Mouse (Mus musculus) B cell, adult (primary cell): Measurements from ENCODE around the gene Tnf. TPM values are rescaled to one million over a fixed set of nuclear protein-coding genes. Genes with fewer than 3 reads are reported as not detected.

ENCODE experiments used
- total RNA-seq: library from RNA; stranded (reverse); gene quantifications from 4 replicates; pipeline ENCODE4 v1.2.4, GENCODE M21; 2023; ENCODE audit not compliant: inconsistent age

The Tnf gene
- 9.9 to 12.7 TPM (median 11.2 TPM) in 4 replicates for total RNA-seq

DNA sequence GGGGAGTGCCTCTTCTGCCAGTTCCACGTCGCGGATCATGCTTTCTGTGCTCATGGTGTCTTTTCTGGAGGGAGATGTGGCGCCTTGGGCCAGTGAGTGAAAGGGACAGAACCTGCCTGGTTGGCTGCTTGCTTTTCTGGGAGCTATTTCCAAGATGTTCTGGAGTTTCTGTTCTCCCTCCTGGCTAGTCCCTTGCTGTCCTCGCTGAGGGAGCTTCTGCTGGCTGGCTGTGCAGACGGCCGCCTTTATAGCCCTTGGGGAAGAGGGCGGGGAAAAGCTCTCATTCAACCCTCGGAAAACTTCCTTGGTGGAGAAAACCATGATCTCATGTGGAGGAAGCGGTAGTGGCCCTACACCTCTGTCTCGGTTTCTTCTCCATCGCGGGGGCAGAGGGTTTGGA is at the start of gene Tnf:
Gene Tnf, minus strand, starts transcription at position 221 of the 400 bp plus-strand sequence.

GRCm38 (mm10) chr17:35241305-35242014 is 39.7 kb upstream of the Tnf start, which contains the start of gene Ddx39b:
Gene Ddx39b (plus strand): TSS chr17:35241746.

GRCm38 (mm10) chr17:35235614-35236389 is 34.0 kb upstream of the Tnf start, which contains the start of gene Nfkbil1:
Gene Nfkbil1 (minus strand): TSS chr17:35235792.

DNA sequence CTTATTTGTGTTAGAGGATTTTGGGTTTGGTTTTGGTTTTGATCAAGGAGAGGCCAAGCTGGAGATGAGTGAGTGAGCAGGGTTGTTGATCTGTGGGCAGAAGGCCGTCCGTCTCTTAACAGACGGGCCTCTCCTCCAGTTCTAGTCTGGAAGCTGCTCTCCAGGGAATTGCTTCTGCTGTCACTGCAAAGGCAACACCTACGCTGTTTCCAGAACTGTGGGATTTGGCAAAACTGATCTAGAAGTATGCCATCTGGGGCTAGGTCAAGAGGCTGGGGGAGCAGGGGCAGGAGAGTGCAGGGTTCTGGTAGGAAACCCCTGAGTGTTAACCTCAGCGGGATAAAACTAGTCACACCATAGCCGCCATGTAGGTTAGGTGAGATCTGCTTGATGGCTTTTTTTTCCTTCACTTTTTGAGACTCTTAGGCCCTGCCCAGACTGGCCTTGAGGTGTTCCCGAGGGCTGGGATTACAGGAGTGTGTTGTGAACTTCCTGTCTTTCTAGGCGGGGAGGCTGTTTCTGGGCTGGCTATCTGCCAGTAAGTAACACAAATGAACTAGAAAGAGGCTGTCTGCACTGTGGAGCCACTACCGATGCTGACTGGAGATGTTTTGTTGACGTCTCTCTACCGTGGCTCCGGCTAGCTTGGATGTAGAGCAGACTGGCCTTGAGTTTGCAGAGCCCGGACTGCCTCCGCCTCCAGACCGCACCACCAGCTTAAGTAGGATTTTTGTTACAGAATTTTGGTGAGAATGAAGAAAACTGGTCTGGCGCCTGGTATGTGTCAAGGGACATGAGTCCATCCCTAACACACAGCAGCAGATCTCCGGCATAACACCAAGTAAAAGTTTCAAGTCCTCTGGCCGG is 31.5 kb upstream of the Tnf start, which contains the start of gene Atp6v1g2:
Gene Atp6v1g2, plus strand, starts transcription at position 547 of the 867 bp plus-strand sequence.

GRCm38 (mm10) chr17:35220156-35220952 is 18.5 kb upstream of the Tnf start, which contains the start of gene Gm16181:
Gene Gm16181 (plus strand): TSS chr17:35220834.

DNA sequence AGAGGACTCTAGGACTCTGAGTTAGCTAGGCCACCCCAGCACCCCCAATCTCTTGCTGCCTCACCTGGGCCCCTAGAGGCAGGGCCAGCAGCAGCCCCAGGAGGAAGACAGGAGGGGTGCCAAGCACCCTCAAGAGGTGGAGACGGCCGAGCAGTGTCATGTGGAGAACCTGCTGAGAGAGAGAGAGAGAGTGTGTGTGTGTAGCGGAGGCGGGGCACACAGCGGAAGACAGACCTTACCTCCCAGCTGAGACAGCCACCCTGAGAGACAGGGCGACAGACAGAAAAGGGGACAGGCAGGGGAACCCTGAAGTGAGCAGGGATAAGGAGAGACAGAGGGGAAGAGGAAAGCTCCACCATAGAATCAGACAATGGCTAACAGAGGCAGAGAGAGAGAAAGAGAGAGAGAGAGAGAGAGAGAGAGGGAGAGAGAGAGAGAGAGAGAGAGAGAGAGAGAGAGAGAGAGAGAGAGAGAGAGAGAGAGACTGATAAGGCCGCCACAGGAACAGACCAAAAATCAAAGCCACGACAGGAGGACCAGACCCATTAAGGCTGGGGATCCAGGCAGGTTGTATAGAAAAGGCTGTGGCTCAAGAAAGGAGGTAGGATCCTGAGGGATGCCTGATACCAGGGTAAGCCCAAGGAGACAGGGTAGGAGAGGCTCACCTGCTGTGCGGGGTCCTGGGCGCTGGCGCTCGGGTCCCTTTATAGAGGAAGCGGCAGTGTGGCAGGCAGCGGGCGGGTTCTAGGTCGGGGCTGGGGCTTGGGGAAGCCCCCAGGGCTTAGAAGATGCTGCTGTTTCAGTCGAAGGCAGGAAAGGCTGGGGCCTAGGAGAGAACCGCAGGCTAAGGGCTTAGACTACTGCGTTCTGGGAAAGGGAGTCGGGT is 2.9 kb upstream of the Tnf start, which contains the start of gene Lta:
Gene Lta, minus strand, starts transcription at position 858 of the 886 bp plus-strand sequence.

GRCm38 (mm10) chr17:35193881-35194843 is 7.6 kb downstream of the Tnf start, which contains the start of gene Ltb:
Gene Ltb (plus strand): TSS chr17:35194439.

DNA sequence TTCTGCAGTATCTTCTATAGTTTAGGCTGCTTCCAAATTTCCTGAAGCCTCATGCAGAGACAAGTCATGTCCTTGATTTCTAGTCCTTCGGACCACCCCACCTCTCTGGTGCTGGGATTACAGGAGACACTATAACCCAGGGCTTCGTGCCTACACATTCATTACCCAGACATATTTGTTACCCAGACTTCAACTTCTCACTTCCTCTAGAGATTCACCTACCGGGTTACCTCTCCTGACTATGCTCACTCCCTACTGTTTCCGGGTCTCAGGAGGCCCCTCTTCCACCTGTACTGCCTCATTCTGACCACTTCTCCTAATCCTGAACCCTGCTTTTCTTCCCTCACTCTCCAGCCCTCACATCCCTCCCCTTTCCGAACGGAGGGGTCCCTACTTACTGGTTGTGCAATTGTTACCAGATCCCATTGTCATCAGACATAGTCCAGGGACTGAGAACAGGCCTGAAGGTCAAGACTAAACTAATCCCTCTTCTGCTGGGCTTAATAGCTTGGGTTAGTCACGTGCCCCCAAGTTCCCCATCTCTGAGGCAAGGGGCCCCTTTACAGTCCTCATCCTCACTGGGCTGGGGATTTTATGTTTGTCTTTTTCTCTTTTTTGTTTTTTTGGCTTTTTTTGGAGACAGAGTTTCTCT is 13.7 kb downstream of the Tnf start, which contains the start of gene Lst1:
Gene Lst1, minus strand, starts transcription at position 481 of the 652 bp plus-strand sequence.

DNA sequence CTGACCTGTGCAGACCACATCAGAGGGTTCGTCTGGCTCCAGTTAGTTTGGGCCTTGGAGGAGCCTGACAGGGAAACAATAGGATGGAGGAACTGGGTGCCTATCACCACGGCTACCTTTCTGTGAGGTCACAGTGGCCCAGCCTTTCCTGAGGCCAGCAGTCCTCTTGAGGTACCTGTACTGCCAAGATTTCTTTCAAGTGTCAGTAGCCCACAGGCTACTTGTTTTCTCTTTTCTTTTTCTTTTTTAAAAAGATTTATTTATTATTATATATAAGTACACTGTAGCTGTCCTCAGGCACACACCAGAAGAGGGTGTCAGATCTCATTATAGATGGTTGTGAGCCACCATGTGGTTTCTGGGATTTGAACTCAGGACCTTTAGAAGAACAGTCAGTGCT is 25.8 kb downstream of the Tnf start, which contains the start of gene Aif1:
Gene Aif1, minus strand, starts transcription at position 101 of the 400 bp plus-strand sequence.

GRCm38 (mm10) chr17:35164568-35165450 is 37.0 kb downstream of the Tnf start, which contains the start of gene Prrc2a:
Gene Prrc2a (minus strand): TSS chr17:35164897.

Other genes starting within 250 kb of the Tnf start
- 17.8 to 62.2 TPM (median 28.7 TPM) in 4 replicates for gene Hspa1b, start 242.8 kb downstream of the Tnf start, total RNA-seq
- not detected in 4 replicates for gene Gm20481, start 232.1 kb downstream of the Tnf start, total RNA-seq
- 10.4 to 29.3 TPM (median 20.1 TPM) in 4 replicates for gene Hspa1a, start 229.9 kb downstream of the Tnf start, total RNA-seq
- gene Hspa1l, start 229.3 kb downstream of the Tnf start, total RNA-seq = 0.21 to 0.38 TPM in 2 of 4 replicates, not detected in the others
- gene Lsm2, start 220.1 kb downstream of the Tnf start, total RNA-seq = 30.0 to 37.2 TPM (median 32.0 TPM) in 4 replicates
- gene Vars, start 201.0 kb downstream of the Tnf start, total RNA-seq = 269 to 300 TPM (median 290 TPM) in 4 replicates
- 0.16 to 0.54 TPM (median 0.25 TPM) in 4 replicates for gene Vwa7, start 185.4 kb downstream of the Tnf start, total RNA-seq
- gene Sapcd1, start 174.0 kb downstream of the Tnf start, total RNA-seq = 3.4 to 6.4 TPM (median 4.6 TPM) in 4 replicates
- 6.1 to 10.5 TPM (median 9.2 TPM) in 4 replicates for gene Msh5, start 155.3 kb downstream of the Tnf start, total RNA-seq
- 196 to 218 TPM (median 210 TPM) in 4 replicates for gene Clic1, start 152.0 kb downstream of the Tnf start, total RNA-seq
- gene Ddah2, start 143.0 kb downstream of the Tnf start, total RNA-seq = 2.6 to 4.8 TPM (median 4.2 TPM) in 4 replicates
- gene Ly6g6c, start 136.6 kb downstream of the Tnf start, total RNA-seq = not detected in 4 replicates
- gene Mpig6b, start 135.8 kb downstream of the Tnf start, total RNA-seq = 0.45 TPM in 1 of 4 replicates, not detected in the others
- not detected in 4 replicates for gene Ly6g6e, start 125.1 kb downstream of the Tnf start, total RNA-seq
- not detected in 4 replicates for gene Ly6g6d, start 123.9 kb downstream of the Tnf start, total RNA-seq
- gene Ly6g6f, start 116.4 kb downstream of the Tnf start, total RNA-seq = not detected in 4 replicates
- gene Abhd16a, start 112.7 kb downstream of the Tnf start, total RNA-seq = 76.3 to 80.8 TPM (median 77.2 TPM) in 4 replicates
- gene Ly6g5c, start 93.7 kb downstream of the Tnf start, total RNA-seq = not detected in 4 replicates
- 0.93 to 1.6 TPM (median 1.2 TPM) in 4 replicates for gene Ly6g5b, start 86.6 kb downstream of the Tnf start, total RNA-seq
- gene Gpank1, start 80.6 kb downstream of the Tnf start, total RNA-seq = 24.7 to 31.8 TPM (median 30.3 TPM) in 4 replicates
- 121 to 143 TPM (median 135 TPM) in 4 replicates for gene Csnk2b, start 80.0 kb downstream of the Tnf start, total RNA-seq
- 10.6 to 19.4 TPM (median 13.7 TPM) in 4 replicates for gene D17H6S53E, start 75.6 kb downstream of the Tnf start, total RNA-seq
- gene Apom, start 70.0 kb downstream of the Tnf start, total RNA-seq = 0.51 to 2.8 TPM (median 0.69 TPM) in 3 of 4 replicates, not detected in the other
- gene Bag6, start 66.8 kb downstream of the Tnf start, total RNA-seq = 446 to 480 TPM (median 464 TPM) in 4 replicates
- gene Prrc2a, start 37.1 kb downstream of the Tnf start, total RNA-seq = 328 to 347 TPM (median 341 TPM) in 4 replicates
- gene Aif1, start 25.9 kb downstream of the Tnf start, total RNA-seq = 4.4 to 9.9 TPM (median 8.0 TPM) in 4 replicates
- gene Lst1, start 13.6 kb downstream of the Tnf start, total RNA-seq = 38.1 to 43.3 TPM (median 40.2 TPM) in 4 replicates
- gene Ltb, start 7.6 kb downstream of the Tnf start, total RNA-seq = 564 to 668 TPM (median 599 TPM) in 4 replicates
- 31.8 to 44.1 TPM (median 36.1 TPM) in 4 replicates for gene Lta, start 3.3 kb upstream of the Tnf start, total RNA-seq
- gene Gm16181, start 18.8 kb upstream of the Tnf start, total RNA-seq = not detected in 4 replicates
- 1.6 to 2.5 TPM (median 2.1 TPM) in 4 replicates for gene Atp6v1g2, start 31.7 kb upstream of the Tnf start, total RNA-seq
- 13.3 to 15.9 TPM (median 13.7 TPM) in 4 replicates for gene Nfkbil1, start 33.8 kb upstream of the Tnf start, total RNA-seq
- 432 to 470 TPM (median 447 TPM) in 4 replicates for gene Ddx39b, start 39.7 kb upstream of the Tnf start, total RNA-seq
- gene H2-D1, start 60.7 kb upstream of the Tnf start, total RNA-seq = 1,753 to 1,919 TPM (median 1,880 TPM) in 4 replicates
- gene H2-Q1, start 118.4 kb upstream of the Tnf start, total RNA-seq = 11.8 to 16.3 TPM (median 15.1 TPM) in 4 replicates
- gene H2-Q2, start 140.2 kb upstream of the Tnf start, total RNA-seq = 6.7 to 12.2 TPM (median 10.3 TPM) in 4 replicates
- gene H2-Q4, start 177.6 kb upstream of the Tnf start, total RNA-seq = 342 to 364 TPM (median 361 TPM) in 4 replicates
- gene H2-Q6, start 222.8 kb upstream of the Tnf start, total RNA-seq = 271 to 340 TPM (median 322 TPM) in 4 replicates
- 154 to 200 TPM (median 183 TPM) in 4 replicates for gene H2-Q7, start 237.1 kb upstream of the Tnf start, total RNA-seq